Mouse (Mus musculus) olfactory bulb, adult 2 months (tissue): ENCODE data around the gene Chrng.

ENCODE experiments used
- CTCF ChIP-seq: fragments of 200-500 bp; IDR thresholded peaks from 2 replicates; pipeline ENCODE4 v1.5.1; 2012; ENCODE audit warnings: low read depth, mild to moderate bottlenecking, low read length, moderate library complexity; ENCODE audit not compliant: insufficient read depth
- POLR2A ChIP-seq: fragments of 200-500 bp; IDR thresholded peaks from 2 replicates; pipeline ENCODE4 v1.6.1; 2012; ENCODE audit warnings: mild to moderate bottlenecking, low read depth, low read length, moderate library complexity; ENCODE audit not compliant: insufficient read depth

DNA sequence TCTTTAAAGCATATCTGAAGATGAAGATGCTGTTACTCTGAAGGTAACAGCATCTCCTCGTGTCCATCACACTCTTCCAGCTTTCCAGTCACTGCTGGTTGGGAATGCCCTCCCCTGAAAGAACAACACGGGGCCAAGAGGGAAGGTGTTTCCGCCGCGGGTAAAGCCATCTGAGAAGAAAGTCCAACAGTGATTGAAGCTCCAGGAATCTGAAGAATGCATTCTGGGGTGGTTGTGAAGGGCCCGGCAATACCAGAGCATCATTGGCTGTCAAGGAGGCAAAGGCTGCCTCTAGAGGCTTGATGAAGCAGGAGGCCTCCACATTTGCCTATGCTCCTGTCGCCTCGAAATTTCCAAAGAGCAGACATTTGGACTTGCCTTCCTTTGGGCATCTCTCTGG is 34.6 kb downstream of the Chrng start:
- TF ChIP-seq CTCF (no peak), POLR2A (no peak)
